Mouse (Mus musculus): ENCODE results near the gene Osbpl3.

GRCm38 (mm10) chr6:50379136-50379535, 76.9 kb downstream of the Osbpl3 start:
- no peak for TF ChIP-seq POLR2A (IDR thresholded peaks at IDR 0.05; ENCODE audit: insufficient read depth, low read depth, low read length)
- no peak for TF ChIP-seq CTCF (IDR thresholded peaks at IDR 0.05; ENCODE audit: insufficient read depth, low read depth, low read length)

Data from olfactory bulb, adult 2 months (tissue).